ENCODE assay signal across 20 mouse cellular contexts in the genomic region with DNA sequence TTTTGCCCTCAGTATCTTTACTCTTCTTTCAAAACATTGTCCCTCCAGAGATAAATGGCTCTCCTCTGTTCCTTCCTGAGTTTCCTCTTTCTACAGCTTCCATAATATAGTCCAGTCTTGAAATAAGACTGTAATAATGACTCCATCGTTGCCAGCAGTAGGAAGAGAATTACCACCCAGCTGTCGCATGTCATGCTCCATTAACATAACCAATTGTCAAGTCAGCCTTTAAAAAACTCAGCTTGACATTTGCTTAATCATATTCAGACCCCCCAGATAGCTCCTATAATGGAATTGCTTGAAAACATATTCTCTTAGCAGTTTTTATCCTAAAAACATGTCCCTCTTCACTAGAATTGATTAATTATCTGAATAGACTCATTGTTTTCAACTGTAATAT. TPM values are rescaled to one million over a fixed set of nuclear protein-coding genes. Genes with fewer than 3 reads are reported as not detected.
DNase-seq lines count a peak whose midpoint lies in the region; ATAC-seq lines count a peak whose summit lies in the region.
"Had no signal": no experiment of that assay in that cellular context is flagged by ENCODE, and none has a peak within 500 bp of the region (broad histone marks: within the 10 kb centered on the region; RNA-seq: fewer than 3 reads in every experiment).

No protein-coding gene starts in this region.

- H3K27me3 ChIP-seq in embryonic facial prominence, embryonic 14.5 days (replicated peaks; ENCODE audit: control insufficient read depth, insufficient read depth, low read length) = no peaks in the 10 kb centered on the region
- peaks cover 2% of the 10 kb centered on the region for H3K27me3 ChIP-seq in embryonic facial prominence, embryonic 10.5 days (replicated peaks; ENCODE audit: low read depth, poor library complexity, severe bottlenecking)
- 0 out of 2 replicates have a peak, but pooled peaks cover 2% of the 10 kb centered on the region for H3K27me3 ChIP-seq in hindbrain, embryonic 16.5 days (replicated peaks; ENCODE audit: control insufficient read depth, insufficient read depth, low read length)
- H3K27me3 ChIP-seq: CH12.LX had no signal

- 39% methylated on average over 2 of the region's 2 CpGs for WGBS in embryonic facial prominence, embryonic 14.5 days
- 58% methylated on average over 2 of the region's 2 CpGs for WGBS in embryonic facial prominence, embryonic 10.5 days
- 23% methylated on average over 2 of the region's 2 CpGs for WGBS in hindbrain, embryonic 16.5 days

- DNase-seq in embryonic facial prominence, embryonic 14.5 days (ENCODE audit: low spot score) = peak; percentile 42
- no peak for DNase-seq in embryonic facial prominence, embryonic 10.5 days (ENCODE audit: low spot score)
- peak; percentile 27 for DNase-seq in left cerebral cortex, postnatal 4 days
- DNase-seq in left cerebral cortex, adult 18-20 months (ENCODE audit: low spot score in 2 of 2) = no peak
- DNase-seq in retina, postnatal 1 day = peak; percentile 69
- DNase-seq in ovary, postnatal 36 days (ENCODE audit: low spot score) = no peak
- DNase-seq: adrenal gland, postnatal 14 days; cerebellum, adult 11-12 months; cerebellum, postnatal 36 days; kidney, postnatal 10 days; lung, adult 2 months; midbrain, embryonic 14.5 days had no signal

- no peak overlapping the region for H3K4me3 ChIP-seq in embryonic facial prominence, embryonic 14.5 days (ENCODE audit: low read depth, low read length)
- H3K4me3 ChIP-seq in embryonic facial prominence, embryonic 10.5 days = no peak overlapping the region
- H3K4me3 ChIP-seq in hindbrain, embryonic 16.5 days (ENCODE audit: low read length) = no peak overlapping the region
- H3K4me3 ChIP-seq: forebrain, embryonic 13.5 days; heart, embryonic 10.5 days; hindbrain, embryonic 15.5 days; megakaryocyte, embryonic 14.5 days had no signal

- intact Hi-C loops in left cerebral cortex, postnatal 4 days (cut with DNase I) = no loop called here

- no peak overlapping the region for H3K9ac ChIP-seq in embryonic facial prominence, embryonic 14.5 days (ENCODE audit: low read depth, low read length)
- no peak overlapping the region for H3K9ac ChIP-seq in hindbrain, embryonic 16.5 days (ENCODE audit: low read depth, low read length)
- H3K9ac ChIP-seq: forebrain, embryonic 13.5 days; hindbrain, embryonic 15.5 days had no signal

- H3K27ac ChIP-seq in embryonic facial prominence, embryonic 14.5 days (replicated peaks; ENCODE audit: low read depth, low read length) = no peak overlapping the region
- H3K27ac ChIP-seq in embryonic facial prominence, embryonic 10.5 days (replicated peaks) = no peak overlapping the region
- no peak overlapping the region for H3K27ac ChIP-seq in hindbrain, embryonic 16.5 days (ENCODE audit: low read depth, low read length)
- H3K27ac ChIP-seq: forebrain, embryonic 13.5 days; heart, embryonic 10.5 days had no signal

- peak; percentile 37; the same call in 1 of the 2 replicates for ATAC-seq in embryonic facial prominence, embryonic 14.5 days (ENCODE audit: low read depth)
- ATAC-seq in hindbrain, embryonic 16.5 days = peak; percentile 66; the same call in 1 of the 2 replicates
- ATAC-seq: forebrain, embryonic 13.5 days; intestine, postnatal 0 days had no signal

- H3K9me3 ChIP-seq in embryonic facial prominence, embryonic 14.5 days (ENCODE audit: control insufficient read depth, low read length) = no peaks in the 10 kb centered on the region
- H3K9me3 ChIP-seq in embryonic facial prominence, embryonic 10.5 days = no peaks in the 10 kb centered on the region
- H3K9me3 ChIP-seq in hindbrain, embryonic 16.5 days (ENCODE audit: control insufficient read depth, low read length) = no peaks in the 10 kb centered on the region
- H3K9me3 ChIP-seq: forebrain, embryonic 13.5 days; heart, embryonic 10.5 days; hindbrain, embryonic 15.5 days; megakaryocyte, embryonic 14.5 days had no signal

- no peak overlapping the region for H3K4me2 ChIP-seq in embryonic facial prominence, embryonic 14.5 days (ENCODE audit: low read depth, low read length)
- H3K4me2 ChIP-seq in hindbrain, embryonic 16.5 days (ENCODE audit: low read length) = no peak overlapping the region
- H3K4me2 ChIP-seq: forebrain, embryonic 13.5 days; hindbrain, embryonic 15.5 days; liver, embryonic 11.5 days had no signal

- 0 out of 2 replicates have a peak, but pooled peaks cover under 1% of the 10 kb centered on the region for H3K4me1 ChIP-seq in embryonic facial prominence, embryonic 14.5 days (ENCODE audit: control insufficient read depth, insufficient read depth, low read length)
- peaks cover 10% of the 10 kb centered on the region for H3K4me1 ChIP-seq in embryonic facial prominence, embryonic 10.5 days
- no peaks in the 10 kb centered on the region; the same call in 1 of the 2 replicates for H3K4me1 ChIP-seq in hindbrain, embryonic 16.5 days (ENCODE audit: control insufficient read depth, insufficient read depth, low read depth, low read length)
- H3K4me1 ChIP-seq: megakaryocyte, embryonic 14.5 days had no signal

- H3K36me3 ChIP-seq in embryonic facial prominence, embryonic 14.5 days (ENCODE audit: control insufficient read depth, insufficient read depth, low read length) = no peaks in the 10 kb centered on the region
- H3K36me3 ChIP-seq in embryonic facial prominence, embryonic 10.5 days (replicated peaks) = no peaks in the 10 kb centered on the region
- no peaks in the 10 kb centered on the region for H3K36me3 ChIP-seq in hindbrain, embryonic 16.5 days (ENCODE audit: control insufficient read depth, insufficient read depth, low read length)
- H3K36me3 ChIP-seq: heart, embryonic 10.5 days; hindbrain, embryonic 15.5 days had no signal

RNA-seq across cellular contexts. Expression of gene Pde4dip, which starts 58.4 kb away (rescaled TPM):
- polyA plus RNA-seq in embryonic facial prominence, embryonic 14.5 days (2014; fragmentation: Nextera tagmentation; extraction: Ambion mirVana) = 48.5 and 64.6 TPM in 2 replicates
- polyA plus RNA-seq in embryonic facial prominence, embryonic 10.5 days (2016; fragmentation: Nextera tagmentation; extraction: Ambion mirVana) = 27.0 and 28.2 TPM in 2 replicates
- 100 to 1,000 TPM; 202 to 223 TPM for total RNA-seq in left cerebral cortex, postnatal 4 days (2021)
- 100 to 1,000 TPM; 207 to 211 TPM for total RNA-seq in left cerebral cortex, adult 18-20 months (2021)
- polyA plus RNA-seq in hindbrain, embryonic 16.5 days (2015; fragmentation: Nextera tagmentation; extraction: Ambion mirVana) = 60.3 and 69.9 TPM in 2 replicates

Comparison
In these comparisons a context has a peak if more than half of its experiments do, and no peak if none do; other contexts are left out.
1. DNase-seq: peak in embryonic facial prominence, embryonic 14.5 days (single experiment), left cerebral cortex, postnatal 4 days (single experiment) and retina, postnatal 1 day (single experiment); none in embryonic facial prominence, embryonic 10.5 days (single experiment), left cerebral cortex, adult 18-20 months (0 of 2) and ovary, postnatal 36 days (single experiment).